Mouse (Mus musculus) heart, adult 9 months (tissue): ENCODE data around the gene Zfp871.

Source experiments
- DNase-seq, 2 experiments: peaks; one replicate each; pipeline ENCODE4 v3.0.0; 2022; ENCODE audit warnings: low spot score in 2 of 2

Zfp871 gene

DNA sequence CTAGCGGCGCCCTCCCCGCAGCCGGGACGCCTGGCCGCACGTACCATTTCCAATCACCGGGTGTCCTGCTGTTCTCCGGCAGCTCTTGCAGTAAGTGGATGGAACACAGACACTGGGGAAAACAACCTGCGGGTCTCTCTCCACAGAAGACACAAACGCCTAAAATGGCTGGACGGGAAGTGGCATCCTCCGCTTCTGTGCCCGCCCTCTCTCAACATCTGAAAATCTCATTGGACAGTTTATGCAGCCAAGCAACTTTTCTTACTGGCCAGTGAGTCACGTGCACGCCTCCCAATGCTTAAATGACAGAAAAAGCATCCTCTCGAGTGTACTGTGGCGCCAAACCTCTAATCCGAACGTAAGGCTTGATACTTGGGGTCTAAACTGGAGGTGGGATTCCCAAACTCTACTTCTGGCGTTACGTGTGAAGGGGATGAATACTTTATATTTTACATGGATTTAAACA is at the start of gene Zfp871:
TSS of gene Zfp871 (minus strand) at position 194 of the 466 bp plus-strand sequence.
- peak; percentile 93 to 97 for DNase-seq

DNA sequence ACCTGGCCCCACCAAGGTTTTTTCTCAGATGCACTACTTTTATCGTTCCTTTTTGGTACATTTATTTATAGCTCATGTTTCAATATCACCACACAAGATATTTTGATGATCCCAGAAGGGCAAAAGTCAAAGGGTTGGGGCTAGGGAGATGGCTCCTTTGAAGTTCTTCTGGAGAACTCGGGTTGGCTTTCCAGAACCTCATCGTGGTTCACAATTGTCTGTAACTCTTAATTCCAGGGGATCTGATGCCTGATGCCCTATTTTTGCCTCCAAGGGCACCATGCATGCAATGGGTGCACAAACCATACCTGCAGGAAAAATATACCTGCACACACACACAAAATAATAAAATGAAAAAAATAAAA is 42.3 kb upstream of the Zfp871 start:
- DNase-seq = no peak

DNA sequence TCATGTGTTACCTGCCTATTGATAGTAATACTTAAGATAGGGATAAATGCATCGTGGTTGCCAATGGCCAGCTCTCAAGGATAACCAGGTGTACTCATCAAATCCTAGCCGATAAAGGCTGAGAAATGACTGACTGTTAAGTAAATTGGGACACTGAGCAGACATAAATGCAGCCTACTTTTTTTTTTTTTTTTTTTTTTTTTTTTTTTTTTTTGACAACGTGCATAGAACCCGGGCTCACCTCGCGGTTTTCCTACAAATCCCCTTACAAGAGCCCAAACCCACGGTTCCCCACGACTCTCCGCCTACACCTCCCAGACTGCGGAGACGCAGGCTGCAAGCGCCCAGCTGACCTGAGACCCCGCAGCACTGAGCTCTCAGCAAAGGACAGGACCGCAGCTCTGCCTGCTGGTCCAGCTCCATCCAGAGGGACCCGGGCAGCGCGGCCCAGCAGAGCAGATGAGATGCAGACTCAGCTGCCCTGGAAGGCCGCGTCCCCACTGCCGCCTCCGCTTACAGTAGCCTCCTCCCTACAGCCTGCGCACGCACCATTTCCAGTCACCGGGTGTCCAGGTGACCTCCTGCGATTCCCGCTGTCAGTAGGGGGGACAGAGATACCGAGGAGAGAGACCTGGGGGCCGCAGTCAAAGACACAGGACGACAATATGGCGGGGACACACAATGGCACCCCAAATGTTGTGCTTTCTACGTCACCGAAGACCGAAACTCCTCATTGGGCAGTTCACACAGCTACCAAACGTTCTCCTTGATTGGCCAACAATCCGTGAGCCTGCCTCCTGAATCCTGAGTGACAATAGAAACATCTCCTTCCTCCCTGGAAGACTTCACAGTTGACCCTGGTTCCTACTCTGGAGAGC is 41.7 kb upstream of the Zfp871 start, which contains the start of gene Zfp799:
TSS of gene Zfp799 (minus strand) at position 722 of the 878 bp plus-strand sequence.
- peak; percentile 78 to 87 for DNase-seq

DNA sequence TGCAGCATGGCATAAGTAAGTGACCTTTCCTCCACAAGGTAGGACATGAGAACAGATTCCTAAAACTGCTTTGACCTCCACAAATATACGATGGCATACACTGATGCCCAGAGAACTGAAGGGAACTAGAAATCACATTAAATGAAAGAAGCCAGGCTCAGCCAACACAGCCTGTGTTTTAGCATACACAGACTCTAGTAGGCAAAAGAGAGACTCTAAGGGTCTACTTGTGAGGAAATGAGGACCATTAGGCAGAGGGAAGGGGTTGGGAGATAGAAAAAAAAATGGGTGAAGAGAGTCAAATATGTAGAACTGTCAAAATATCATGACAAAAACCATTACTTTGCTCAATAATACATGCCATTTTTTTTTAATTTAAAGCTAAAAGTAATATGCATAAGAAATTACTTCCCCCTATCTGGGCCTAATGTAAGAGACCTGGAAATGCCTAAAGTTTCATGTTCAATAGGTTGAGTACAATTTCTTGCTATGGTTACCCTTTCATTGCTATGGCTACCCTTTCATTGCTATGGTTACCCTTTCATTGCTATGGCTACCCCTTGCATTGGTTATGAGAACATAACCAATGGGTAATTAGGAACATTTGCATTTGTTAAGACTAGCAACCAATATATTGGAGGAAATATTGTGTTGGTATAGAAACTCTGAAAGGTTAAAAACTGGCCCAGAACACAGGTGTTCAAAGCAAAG is 28.1 kb upstream of the Zfp871 start:
- DNase-seq = no peak

DNA sequence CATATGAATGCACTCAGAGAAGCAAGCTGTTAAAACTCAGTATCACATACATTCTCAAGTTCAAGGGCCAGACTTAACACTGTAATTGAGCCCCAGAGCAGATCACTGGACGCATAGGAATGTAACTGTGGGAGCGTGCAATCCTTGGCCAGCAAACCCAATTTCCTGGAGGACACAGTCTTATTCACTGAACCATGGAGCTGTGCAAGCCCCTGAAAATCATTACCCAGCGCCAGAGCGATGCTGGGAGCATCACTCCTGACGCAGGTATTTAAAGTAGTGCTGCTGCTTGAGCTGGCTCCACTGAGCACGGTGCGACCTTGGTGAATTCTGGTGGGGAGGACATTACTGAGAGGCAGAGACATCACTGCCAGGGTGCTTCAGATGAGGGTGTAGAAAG is 26.0 kb upstream of the Zfp871 start:
- DNase-seq = no peak

DNA sequence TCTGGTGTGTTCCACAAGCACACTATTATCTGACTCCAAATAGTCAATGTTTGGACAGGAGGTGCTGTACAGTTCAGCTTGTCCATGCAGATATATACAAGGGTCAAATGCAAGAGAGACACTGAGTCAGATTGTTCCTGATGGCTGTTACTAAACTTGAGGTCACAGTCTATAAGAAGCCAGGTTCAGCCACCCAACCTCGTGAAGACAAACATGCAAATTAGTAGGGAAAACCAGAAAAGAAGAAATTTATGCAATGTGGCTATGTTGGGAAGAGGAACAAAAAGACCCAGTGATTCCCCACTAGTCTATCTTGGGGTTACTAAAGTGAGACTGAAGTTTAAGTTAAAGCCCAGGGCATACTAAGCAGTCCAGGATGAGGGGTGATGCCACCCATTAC is 22.6 kb upstream of the Zfp871 start:
- no peak for DNase-seq

DNA sequence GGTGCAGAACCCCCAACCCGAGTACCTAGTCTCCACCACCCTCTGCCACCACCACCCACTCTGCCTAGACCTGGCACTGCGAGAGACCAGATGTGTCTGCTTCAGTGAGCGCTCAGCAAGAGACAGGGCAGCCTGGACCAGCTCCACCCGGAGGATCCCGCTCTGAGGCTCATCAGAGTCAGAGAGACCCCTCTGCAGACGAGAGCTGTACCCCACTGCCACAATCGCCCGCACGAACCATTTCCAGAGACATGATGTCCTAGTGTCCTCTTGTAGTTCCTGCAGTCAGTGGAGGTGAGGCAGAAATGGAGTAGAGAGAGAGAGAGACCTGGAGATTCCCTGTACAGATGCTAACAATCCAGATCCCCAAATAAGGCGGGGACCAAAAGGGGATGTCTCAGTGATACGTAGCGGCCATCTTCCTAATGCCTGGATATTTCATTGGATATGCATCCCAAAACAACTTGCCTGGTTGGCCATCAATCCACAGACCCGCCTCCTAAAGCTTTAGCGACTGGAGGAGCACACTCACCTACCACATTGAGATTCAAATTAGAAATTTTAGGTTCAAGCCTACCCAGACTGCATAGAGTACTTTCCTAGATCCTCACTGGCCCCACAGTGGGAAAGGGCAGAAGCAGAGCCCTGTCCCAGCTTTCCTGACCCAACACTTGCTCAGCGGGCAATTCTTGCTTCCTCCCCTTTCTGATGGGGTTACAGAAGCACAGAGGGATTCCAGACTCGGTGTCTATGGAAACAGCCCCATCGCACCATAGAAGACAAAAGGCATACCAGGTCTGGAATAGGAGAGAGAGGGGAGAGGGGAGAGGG is 21.7 kb upstream of the Zfp871 start, which contains the start of gene Zfp811:
TSS of gene Zfp811 (minus strand) at position 388 of the 831 bp plus-strand sequence.
- no peak for DNase-seq

DNA sequence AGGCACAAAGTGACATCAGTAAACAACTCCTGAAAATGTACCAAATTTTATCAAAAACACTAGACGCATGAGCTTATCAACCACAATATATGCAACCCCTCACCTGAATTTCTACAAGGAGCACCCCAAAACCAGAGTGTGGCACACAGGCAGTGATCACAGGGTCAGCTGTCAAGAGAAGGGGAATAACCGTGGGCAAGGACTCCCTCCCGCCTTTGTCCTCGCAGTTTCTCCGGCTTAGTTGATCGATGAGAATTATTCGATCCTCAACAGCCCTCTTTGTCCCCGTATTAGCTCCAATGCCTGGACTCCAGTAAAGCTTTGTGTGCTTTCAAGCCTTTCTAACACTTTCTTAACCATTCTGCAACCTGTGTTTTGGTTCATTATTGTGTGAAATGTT is 20.8 kb upstream of the Zfp871 start:
- no peak for DNase-seq

DNA sequence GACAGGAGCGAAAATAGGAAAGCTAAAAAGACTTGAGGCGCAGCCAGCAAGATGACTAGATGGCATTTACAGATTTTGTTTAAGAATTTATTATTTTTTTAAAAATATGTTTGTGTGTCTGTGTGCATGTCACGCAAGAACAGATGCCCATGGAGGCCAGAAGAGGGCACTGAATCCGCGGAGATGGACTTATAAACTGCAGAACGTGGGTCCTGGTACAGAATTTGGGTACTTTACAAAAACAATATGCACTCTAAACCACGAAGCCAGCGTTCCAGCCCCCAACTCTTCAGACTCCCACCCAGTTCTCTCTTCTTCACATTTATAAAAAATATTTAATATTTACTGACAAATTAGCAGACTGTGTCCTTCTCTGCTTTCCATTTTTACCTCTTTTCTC is 1.2 kb upstream of the Zfp871 start:
- no peak for DNase-seq

DNA sequence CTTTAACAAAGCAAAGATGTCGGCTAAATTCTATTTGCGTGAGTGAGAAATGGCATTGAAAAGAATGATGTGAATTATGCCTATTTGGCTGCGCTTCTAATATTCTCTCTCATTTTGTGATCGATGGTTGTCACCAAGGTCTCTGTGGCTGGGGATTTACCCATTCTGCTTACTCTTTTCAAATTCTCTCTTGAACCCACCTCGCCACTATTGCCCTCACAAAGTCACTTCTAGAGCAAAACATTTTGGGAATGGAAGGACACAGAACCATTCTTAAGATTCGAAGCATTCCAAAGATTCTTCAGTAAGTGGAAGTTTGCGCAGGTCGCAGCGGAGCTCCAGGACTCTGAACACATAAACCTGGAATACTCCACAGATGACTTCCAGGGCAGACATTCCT is 489 bp upstream of the Zfp871 start:
- DNase-seq = no peak

DNA sequence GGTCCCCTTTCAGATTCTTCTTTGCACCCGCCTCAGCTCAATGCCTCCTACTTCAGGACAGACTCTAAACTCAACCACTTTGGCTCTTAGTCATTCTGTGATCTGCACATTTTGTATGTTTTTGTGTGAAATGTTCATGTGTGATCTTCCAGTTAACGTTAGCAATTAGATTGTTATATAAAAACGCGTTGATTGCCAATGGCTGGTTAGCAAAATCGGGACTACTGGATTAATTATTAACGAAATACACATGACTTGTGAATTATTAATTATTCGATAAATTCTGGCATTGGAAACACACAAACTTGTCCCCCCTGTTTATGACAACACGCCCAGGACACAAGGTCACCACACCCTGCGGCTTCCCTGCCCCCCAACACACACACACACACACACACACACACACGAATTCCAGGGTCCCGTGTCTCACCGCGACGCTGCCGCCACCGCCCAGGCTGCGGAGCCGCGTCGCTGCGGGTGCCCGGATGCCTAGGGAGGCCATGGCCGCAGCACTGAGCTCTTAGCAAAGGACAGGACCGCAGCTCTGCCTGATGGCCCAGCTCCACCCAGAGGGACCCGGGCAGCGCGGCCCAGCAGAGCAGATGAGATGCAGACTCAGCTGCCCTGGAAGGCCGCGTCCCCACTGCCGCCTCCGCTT is 522 bp downstream of the Zfp871 start:
- DNase-seq = no peak

DNA sequence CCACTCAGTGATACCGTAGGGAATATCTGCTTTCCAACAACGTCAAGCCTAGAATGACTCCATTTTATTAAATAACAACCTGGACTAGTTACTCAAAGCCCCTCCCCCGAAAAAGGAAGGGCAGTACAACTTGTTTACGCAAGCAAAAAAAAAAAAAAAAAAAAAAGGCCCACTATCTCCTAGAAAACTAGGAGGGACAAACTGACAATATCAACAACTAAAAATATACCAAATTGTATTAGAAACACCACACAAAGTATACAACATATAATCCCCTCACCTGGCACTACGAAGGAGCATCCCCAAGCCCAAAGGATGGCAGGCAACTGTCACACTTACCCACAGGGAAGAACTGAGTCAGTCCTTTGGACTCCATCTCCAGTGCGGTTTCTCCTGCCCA is 1.1 kb downstream of the Zfp871 start:
- no peak for DNase-seq

DNA sequence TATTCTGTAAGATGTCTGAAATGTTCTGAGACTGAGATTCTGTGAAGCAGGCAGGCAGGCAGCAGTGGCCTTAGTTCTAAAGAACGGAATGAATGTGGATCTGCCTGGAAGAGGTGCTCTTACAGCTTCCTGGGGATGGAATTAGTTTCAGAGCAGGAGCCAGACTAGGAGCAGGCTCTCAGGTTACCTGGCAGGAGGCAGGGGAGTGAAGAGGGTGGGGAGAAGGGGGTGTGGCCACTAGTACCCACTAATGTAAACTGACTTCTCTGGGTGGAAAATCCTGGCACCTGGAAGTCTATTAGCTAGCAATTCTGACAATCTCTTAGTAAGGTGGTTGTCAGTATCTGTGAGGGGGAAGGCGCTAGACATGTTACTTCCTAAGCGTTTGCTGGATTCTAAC is 2.4 kb downstream of the Zfp871 start:
- no peak for DNase-seq

DNA sequence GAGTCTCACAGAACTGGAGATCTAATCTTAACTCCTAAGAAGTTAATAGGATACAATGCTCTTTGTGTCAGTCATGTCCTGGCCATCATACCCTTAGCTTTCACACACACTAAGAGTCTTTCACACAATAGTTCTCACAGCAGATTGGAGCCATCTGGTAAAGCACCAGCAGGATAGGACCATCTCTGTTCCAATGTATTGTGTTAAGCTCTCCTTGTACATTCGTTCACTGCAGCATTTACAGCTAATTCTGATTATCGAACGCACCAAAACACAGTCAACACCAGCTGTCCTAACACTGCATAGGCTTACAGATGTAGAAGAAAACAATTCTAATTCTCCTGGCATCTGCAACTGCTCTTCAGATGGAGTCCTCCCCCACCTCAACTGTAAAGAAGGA is 10.5 kb downstream of the Zfp871 start:
- DNase-seq = no peak

DNA sequence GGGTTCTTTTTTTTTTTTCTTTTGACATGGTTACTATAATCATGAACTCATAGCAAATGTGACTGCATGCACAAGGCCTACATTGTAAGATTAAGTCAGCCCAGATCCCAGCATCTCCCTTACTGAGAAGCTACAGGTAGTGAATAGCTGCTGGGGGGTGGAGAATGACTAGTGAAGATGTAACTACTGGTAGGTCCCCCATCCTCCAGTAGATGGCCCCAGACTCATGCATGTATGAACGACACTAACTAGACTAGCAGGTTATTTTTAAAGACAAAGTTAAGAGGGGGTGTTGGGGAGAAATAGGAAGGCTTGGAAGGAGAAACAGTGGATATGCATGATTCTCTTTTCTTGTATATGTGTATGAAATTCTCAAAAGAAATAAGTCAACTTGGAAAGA is 16.9 kb downstream of the Zfp871 start:
- peak in 1 of 2 experiments; percentile 16 for DNase-seq

DNA sequence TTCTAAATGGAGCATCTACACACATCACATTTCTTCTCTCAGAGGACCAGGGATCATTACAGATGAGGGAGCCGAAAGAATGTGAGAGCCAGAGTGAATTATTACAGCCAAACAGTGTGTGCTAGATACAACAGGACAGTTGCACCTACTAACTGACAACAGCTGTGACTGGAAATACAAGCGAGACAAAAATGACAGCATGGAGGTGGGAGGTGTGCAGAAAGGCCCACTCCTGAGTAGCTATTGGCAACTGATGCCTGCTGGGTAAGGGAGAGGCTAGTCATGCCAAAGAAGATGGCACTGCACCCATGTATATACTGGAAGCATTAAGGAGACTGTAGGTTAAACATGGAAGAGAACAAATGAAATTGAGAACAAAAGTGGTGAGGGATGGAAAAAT is 21.7 kb downstream of the Zfp871 start:
- DNase-seq = no peak

DNA sequence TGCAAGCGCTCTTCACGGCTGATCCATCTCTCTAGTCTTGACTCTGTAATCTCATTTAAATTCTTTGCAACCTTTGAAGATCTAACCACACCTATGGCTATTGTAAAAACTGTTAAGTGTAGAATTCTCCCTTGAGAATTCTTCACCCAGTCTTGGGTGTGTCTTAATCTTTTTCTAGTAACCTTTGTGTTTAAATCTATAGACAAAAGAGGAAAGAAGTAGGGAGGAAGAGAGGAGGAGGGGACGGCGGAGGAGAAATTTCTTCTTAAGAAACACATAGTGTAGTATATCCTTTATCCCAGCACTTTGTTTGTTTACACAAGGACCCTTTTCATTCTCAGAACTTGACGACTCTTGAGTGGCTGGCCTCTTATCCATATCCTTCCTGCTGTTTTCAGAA is 30.8 kb downstream of the Zfp871 start:
- DNase-seq = no peak

DNA sequence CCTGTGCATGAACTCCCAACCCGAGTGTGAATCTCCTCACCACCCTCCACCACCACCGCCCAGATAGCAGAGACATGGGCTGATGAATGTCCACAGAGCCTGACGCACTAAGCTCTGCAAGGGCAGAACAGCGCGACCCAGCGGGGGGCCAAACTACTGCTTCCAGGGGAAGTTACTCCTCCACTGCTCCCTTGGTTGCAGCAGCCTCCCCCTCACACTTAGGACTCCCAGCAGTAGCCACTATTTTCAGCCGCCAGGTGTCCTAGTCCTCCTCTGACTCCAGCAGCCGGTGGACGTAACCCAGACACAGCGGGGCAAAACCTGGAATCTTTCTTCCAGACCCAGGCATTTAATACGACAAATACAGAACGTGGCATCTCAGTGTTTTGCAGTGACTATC is 34.5 kb downstream of the Zfp871 start:
- no peak for DNase-seq

DNA sequence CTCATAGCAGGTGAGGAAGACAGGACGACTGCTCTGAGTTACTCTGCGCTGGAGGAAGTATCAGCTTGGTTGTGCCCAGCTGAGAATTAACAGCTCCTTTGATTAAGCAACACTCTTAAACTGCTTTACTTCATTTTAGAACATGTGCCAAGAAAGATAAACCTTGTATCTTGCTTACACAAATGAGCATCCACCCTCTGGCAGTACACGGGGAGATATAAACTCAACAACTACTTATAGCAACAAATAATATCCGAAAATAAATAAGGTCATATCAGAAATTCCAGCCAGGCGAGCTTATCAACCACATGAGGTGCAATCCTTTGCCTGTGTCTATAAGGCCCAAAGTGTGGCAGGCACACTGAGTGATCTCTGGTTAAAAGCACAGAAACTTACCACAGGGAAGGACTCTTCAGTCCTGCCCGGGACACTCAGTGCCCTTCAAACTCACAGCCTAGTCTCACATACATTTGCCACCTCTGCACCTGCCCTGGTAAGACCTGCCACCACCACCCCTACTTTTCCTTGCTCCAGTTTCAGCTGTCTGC is 35.2 kb downstream of the Zfp871 start:
- no peak for DNase-seq

DNA sequence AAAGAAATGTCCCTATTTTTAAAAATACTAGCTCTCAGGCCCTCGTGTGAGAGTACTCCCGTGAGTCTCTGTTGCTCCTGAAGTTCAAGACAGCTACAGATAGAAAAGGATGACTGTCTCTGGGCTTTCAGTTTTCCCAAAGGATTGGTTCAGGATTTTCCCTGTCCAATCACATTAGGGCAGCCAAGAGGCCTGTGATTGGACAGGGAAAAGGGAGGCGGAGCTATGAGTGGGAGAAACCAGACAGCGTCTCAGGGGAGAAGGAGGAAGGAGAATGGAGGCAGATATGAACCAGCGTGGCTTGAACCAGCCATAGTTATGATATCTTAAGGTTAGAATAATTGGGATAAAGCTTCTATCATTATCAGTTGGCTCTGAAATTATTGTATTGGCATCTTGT is 37.5 kb downstream of the Zfp871 start:
- no peak for DNase-seq

DNA sequence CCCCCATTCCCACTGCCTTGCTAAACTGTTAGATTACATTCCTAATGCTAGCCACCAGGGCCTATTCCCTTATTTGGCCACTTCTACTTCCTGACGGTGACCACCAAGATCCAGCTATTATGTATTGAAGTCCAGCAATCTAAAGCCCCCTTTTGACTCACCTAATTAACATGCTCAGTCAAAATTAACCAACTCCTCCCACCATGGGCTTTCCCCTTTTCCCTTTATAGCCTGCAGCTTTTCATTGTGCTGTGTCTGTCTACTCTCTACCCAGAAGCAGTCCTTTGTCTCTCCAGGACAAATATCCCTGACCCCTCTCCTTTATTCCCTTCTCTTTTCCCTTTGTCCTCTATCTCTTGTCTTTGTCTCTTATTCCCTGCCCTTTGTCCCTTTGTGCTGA is 47.0 kb downstream of the Zfp871 start:
- DNase-seq = no peak
